Mouse (Mus musculus) limb, embryonic 15.5 days (tissue): ENCODE results near the gene Marveld3. TPM values are rescaled to one million over a fixed set of nuclear protein-coding genes. Genes with fewer than 3 reads are reported as not detected.
A peak's percentile ranks its signal among the peaks of the same experiment; 100 is the strongest.

ENCODE experiments used
- ATAC-seq: fragments of 200-750 bp; cut with Nextera tagmentation; 2 replicates; pipeline ENCODE4 v1.8.0; 2017; ENCODE audit warnings: low read depth, moderate TSS enrichment; ENCODE audit not compliant: insufficient number of reproducible peaks, low FRiP score, low TSS enrichment
- H3K27ac ChIP-seq: fragments of 300-500 bp; sonication (generic); 2 replicates; pipeline ENCODE4 v1.5.1; 2015; ENCODE audit warnings: moderate library complexity, mild to moderate bottlenecking, inconsistent platforms
- H3K27me3 ChIP-seq: fragments of 300-500 bp; sonication (generic); 2 replicates; pipeline ENCODE4 v1.6.1; 2015; ENCODE audit warnings: inconsistent platforms
- H3K36me3 ChIP-seq: fragments of 300-500 bp; sonication (generic); 2 replicates; pipeline ENCODE4 v1.6.1; 2015; ENCODE audit warnings: inconsistent platforms
- H3K4me1 ChIP-seq: fragments of 300-500 bp; sonication (generic); 2 replicates; pipeline ENCODE4 v1.6.1; 2015; ENCODE audit warnings: inconsistent platforms
- H3K4me2 ChIP-seq: fragments of 300-500 bp; sonication (generic); 2 replicates; pipeline ENCODE4 v1.6.1; 2015; ENCODE audit warnings: mild to moderate bottlenecking, inconsistent platforms
- H3K4me3 ChIP-seq: fragments of 300-500 bp; sonication (generic); 2 replicates; pipeline ENCODE4 v1.5.1; 2015; ENCODE audit warnings: mild to moderate bottlenecking, inconsistent platforms
- H3K9ac ChIP-seq: fragments of 300-500 bp; sonication (generic); 2 replicates; pipeline ENCODE4 v1.6.1; 2015; ENCODE audit warnings: inconsistent platforms
- H3K9me3 ChIP-seq: fragments of 300-500 bp; sonication (generic); 2 replicates; pipeline ENCODE4 v1.6.1; 2016; ENCODE audit warnings: inconsistent platforms
- WGBS: fragments of 180-500 bp; shearing (Covaris S2); methylation state at CpG from one replicate; pipeline ENCODE4 v1.1.7; 2015; 5-methylcytosine and 5-hydroxymethylcytosine counted together
- polyA plus RNA-seq: library from polyadenylated mRNA; unstranded; fragments of >200 nt; fragmentation: Nextera tagmentation; extraction: Ambion mirVana; gene quantifications from 2 replicates; pipeline ENCODE4 v1.2.1, GENCODE M21; 2015

Gene Marveld3
- 4.0 and 5.8 TPM in 2 replicates for polyA plus RNA-seq

DNA sequence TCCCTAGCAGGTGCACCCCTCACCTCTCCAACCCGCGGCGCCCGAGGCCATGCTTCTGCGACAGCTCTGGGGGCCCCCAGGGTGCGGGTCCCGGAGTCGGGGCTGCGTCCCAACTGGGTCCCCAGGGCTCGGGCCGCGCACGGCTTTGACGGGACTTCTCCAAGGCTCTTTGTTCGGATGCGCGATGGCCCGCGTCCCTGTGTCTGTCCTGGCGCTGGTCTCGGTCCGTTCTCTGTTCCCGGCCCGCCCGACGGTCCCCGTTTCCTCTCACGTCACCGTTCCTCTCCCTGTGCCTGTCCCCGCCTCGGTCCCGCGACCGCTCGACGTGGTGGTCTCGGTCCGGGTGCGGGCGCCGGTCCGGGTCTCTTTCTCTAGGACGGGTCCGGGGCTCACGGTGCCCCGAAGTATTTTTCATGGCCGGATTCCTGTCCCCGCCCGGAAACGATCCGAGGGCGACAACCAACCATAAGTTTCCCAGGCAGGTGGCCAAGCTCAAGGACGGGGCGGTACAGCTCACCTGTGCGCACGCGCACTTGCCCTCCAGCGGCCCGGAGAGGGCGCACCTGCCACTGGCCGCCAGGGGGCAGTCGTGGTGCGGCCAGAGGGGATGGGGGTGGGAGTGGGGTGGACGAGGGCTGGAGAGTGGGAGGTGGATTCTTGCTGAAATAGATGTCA is at the start of gene Marveld3:
TSS of gene Marveld3 (minus strand) at position 511 of the 675 bp plus-strand sequence.
- Histone ChIP-seq H3K4me2 (peak within 1 kb of the TSS; percentile 77), H3K4me1 (peaks cover 32% of the 10 kb centered on the region), H3K9me3 (no peaks in the 10 kb centered on the region), H3K27me3 (peaks cover 41% of the 10 kb centered on the region), H3K4me3 (peak within 1 kb of the TSS; percentile 45), H3K27ac (no peak within 1 kb of the TSS), H3K9ac (no peak within 1 kb of the TSS), H3K36me3 (no peaks in the 10 kb centered on the region)
- ATAC-seq, result no peak
- WGBS, result 3% methylated on average over 64 of the region's 64 CpGs

GRCm38 (mm10) chr8:110010868-110011267 is 48.9 kb upstream of the Marveld3 start:
- H3K9ac ChIP-seq, result no peak overlapping the region
- WGBS, result 33% methylated on average over 5 of the region's 5 CpGs

DNA sequence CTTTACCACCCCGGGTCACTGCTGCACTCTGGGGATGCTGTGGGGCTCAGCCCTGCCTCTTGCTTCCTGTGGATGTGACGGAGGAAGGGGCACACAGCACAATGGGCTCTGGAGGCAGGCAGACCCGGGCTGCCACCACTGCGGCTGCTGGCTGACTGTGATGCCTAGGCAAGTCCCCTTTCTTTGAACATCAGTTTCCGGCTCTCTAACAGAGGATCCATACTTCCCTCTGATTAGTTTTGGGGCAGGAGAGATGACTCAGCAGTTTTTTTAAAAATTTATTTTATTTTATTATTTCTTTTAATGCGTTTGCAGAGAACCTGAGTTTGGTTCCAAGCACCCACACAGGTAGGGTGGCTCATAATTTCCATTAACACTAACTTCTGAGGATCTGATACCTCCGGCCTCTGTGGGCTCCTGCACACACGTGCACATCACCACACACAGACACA is 47.0 kb upstream of the Marveld3 start:
- no peak overlapping the region for H3K4me3 ChIP-seq
- no peak overlapping the region for H3K9ac ChIP-seq
- 76% methylated on average over 8 of the region's 8 CpGs for WGBS

More at GRCm38 (mm10) chr8:110010868-110011267, 48.9 kb upstream of the Marveld3 start:
- Histone ChIP-seq H3K4me1 (no peaks in the 10 kb centered on the region), H3K36me3 (no peaks in the 10 kb centered on the region), H3K27ac (no peak overlapping the region), H3K4me3 (no peak overlapping the region), H3K4me2 (no peak overlapping the region), H3K9me3 (no peaks in the 10 kb centered on the region), H3K27me3 (no peaks in the 10 kb centered on the region)
- no peak for ATAC-seq

GRCm38 (mm10) chr8:110008228-110008994 is 46.4 kb upstream of the Marveld3 start:
- H3K9me3 ChIP-seq, result no peaks in the 10 kb centered on the region
- no peak overlapping the region for H3K4me3 ChIP-seq
- 87% methylated on average over 26 of the region's 26 CpGs for WGBS
- H3K4me1 ChIP-seq, result no peaks in the 10 kb centered on the region
- ATAC-seq, result no peak
- H3K36me3 ChIP-seq, result no peaks in the 10 kb centered on the region
- no peak overlapping the region for H3K9ac ChIP-seq
- no peaks in the 10 kb centered on the region for H3K27me3 ChIP-seq
- H3K4me2 ChIP-seq, result no peak overlapping the region
- H3K27ac ChIP-seq, result no peak overlapping the region

More for the DNA sequence above, 47.0 kb upstream of the Marveld3 start:
- H3K36me3 ChIP-seq, result no peaks in the 10 kb centered on the region
- no peak for ATAC-seq
- H3K27me3 ChIP-seq, result no peaks in the 10 kb centered on the region
- H3K4me2 ChIP-seq, result no peak overlapping the region
- no peak overlapping the region for H3K27ac ChIP-seq
- H3K9me3 ChIP-seq, result no peaks in the 10 kb centered on the region
- no peaks in the 10 kb centered on the region for H3K4me1 ChIP-seq

DNA sequence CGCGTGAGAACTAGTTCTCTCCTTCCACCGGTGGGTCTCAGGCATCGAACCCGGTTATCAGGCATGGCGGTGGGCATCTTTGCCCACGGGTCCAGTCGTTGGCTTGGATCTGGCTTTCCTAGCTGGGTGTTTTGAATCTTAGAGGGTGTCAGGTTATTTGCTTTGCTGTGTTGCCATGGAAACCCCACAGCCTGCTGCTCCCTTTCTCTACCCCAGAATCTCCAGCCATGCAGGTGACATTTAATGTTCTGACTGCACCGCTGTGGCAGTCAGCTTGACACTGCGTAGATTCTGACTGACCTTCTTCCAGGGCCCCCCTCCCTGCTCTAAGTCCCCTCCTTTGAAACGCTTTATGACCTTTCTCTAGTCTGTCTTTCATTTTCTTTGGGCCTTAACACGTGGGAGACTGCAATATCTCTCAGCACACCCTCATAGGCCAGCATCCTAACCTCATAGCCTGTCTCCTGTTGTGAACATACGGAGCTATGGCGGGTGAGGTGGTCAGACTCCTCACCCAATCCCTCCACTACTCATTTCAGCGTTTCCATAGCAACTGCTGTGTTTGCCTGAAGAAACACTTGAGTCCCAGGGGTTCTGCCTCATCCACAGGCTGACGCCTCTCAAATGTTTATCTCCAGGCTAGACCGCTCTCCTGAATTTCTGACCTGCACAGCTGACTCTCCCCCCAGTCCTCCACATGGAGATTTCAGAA is 44.5 kb upstream of the Marveld3 start:
- H3K9me3 ChIP-seq, result no peaks in the 10 kb centered on the region
- ATAC-seq, result no peak
- 0 out of 2 replicates have a peak, but pooled peaks cover 3% of the 10 kb centered on the region for H3K4me1 ChIP-seq
- no peak overlapping the region for H3K27ac ChIP-seq
- H3K4me3 ChIP-seq, result no peak overlapping the region
- no peaks in the 10 kb centered on the region for H3K36me3 ChIP-seq
- WGBS, result 57% methylated on average over 17 of the region's 17 CpGs
- no peak overlapping the region for H3K9ac ChIP-seq
- H3K27me3 ChIP-seq, result no peaks in the 10 kb centered on the region
- H3K4me2 ChIP-seq, result no peak overlapping the region

DNA sequence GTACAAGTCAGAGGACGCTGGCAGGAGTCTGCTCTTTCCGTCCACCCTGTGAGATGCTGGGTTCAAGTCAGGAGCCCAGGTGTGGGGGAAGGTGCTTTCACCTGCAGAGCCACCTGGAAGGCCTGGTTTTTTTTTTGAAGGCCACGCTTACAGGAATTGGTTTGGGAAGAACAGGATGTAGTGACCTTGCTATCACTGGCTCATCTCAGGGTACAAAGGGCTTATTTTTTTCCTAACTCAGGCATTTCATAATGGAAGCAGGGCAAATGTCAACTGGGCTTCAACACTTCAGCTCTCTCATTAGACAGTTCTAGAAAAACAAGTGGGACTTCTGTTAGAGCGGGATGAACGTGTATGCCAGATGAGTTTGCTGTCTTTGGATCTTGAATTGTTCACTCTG is 42.3 kb upstream of the Marveld3 start:
- WGBS, result 79% methylated on average over 5 of the region's 5 CpGs
- H3K4me1 ChIP-seq, result 0 out of 2 replicates have a peak, but pooled peaks cover 3% of the 10 kb centered on the region
- no peak overlapping the region for H3K9ac ChIP-seq
- H3K9me3 ChIP-seq, result no peaks in the 10 kb centered on the region
- H3K27ac ChIP-seq, result no peak overlapping the region
- no peak overlapping the region for H3K4me2 ChIP-seq
- H3K4me3 ChIP-seq, result no peak overlapping the region
- H3K36me3 ChIP-seq, result no peaks in the 10 kb centered on the region
- no peaks in the 10 kb centered on the region for H3K27me3 ChIP-seq
- ATAC-seq, result no peak

GRCm38 (mm10) chr8:110002953-110003352 is 41.0 kb upstream of the Marveld3 start:
- ATAC-seq, result no peak

GRCm38 (mm10) chr8:109999974-110000373 is 38.0 kb upstream of the Marveld3 start:
- H3K4me2 ChIP-seq, result no peak overlapping the region
- no peaks in the 10 kb centered on the region for H3K27me3 ChIP-seq
- H3K36me3 ChIP-seq, result no peaks in the 10 kb centered on the region
- WGBS, result 83% methylated on average over 10 of the region's 10 CpGs
- ATAC-seq, result no peak
- no peak overlapping the region for H3K27ac ChIP-seq
- no peak overlapping the region for H3K9ac ChIP-seq
- no peak overlapping the region for H3K4me3 ChIP-seq
- no peaks in the 10 kb centered on the region for H3K9me3 ChIP-seq
- 0 out of 2 replicates have a peak, but pooled peaks cover 3% of the 10 kb centered on the region for H3K4me1 ChIP-seq

More at GRCm38 (mm10) chr8:110002953-110003352, 41.0 kb upstream of the Marveld3 start:
- H3K4me2 ChIP-seq, result no peak overlapping the region
- H3K9me3 ChIP-seq, result no peaks in the 10 kb centered on the region
- no peak overlapping the region for H3K27ac ChIP-seq
- H3K4me3 ChIP-seq, result no peak overlapping the region
- H3K9ac ChIP-seq, result no peak overlapping the region
- H3K36me3 ChIP-seq, result no peaks in the 10 kb centered on the region
- H3K4me1 ChIP-seq, result 0 out of 2 replicates have a peak, but pooled peaks cover 3% of the 10 kb centered on the region
- 39% methylated on average over 9 of the region's 9 CpGs for WGBS
- no peaks in the 10 kb centered on the region for H3K27me3 ChIP-seq

GRCm38 (mm10) chr8:109998066-109998465 is 36.1 kb upstream of the Marveld3 start:
- H3K4me3 ChIP-seq, result no peak overlapping the region
- H3K9ac ChIP-seq, result no peak overlapping the region
- no peak overlapping the region for H3K4me2 ChIP-seq
- H3K27me3 ChIP-seq, result no peaks in the 10 kb centered on the region
- 59% methylated on average over 7 of the region's 7 CpGs for WGBS
- no peak overlapping the region for H3K27ac ChIP-seq
- no peak for ATAC-seq
- H3K4me1 ChIP-seq, result 0 out of 2 replicates have a peak, but pooled peaks cover 3% of the 10 kb centered on the region
- no peaks in the 10 kb centered on the region for H3K36me3 ChIP-seq
- no peaks in the 10 kb centered on the region for H3K9me3 ChIP-seq

DNA sequence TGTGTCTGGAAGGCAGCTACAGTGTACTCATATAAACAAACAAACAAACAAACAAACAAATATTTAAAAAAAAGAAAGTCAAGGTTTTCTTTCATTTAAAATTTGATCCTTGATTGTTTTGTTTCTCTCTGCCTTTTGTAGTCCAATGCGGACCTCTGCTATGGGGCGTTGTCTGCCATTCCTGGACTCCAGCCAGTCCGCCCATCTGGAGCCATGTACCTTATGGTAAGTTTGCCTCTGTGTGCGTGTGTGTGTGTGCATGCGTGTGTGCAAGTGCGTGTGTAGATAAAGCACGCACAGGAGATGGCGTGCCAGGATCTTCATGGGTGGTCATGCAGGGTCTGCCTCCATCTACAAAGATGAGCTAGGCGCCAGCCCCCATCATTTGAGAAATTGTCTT is 35.4 kb upstream of the Marveld3 start:
- Histone ChIP-seq H3K9me3 (no peaks in the 10 kb centered on the region), H3K36me3 (no peaks in the 10 kb centered on the region), H3K4me3 (no peak overlapping the region), H3K4me1 (0 out of 2 replicates have a peak, but pooled peaks cover 3% of the 10 kb centered on the region), H3K9ac (no peak overlapping the region), H3K27ac (no peak overlapping the region), H3K27me3 (no peaks in the 10 kb centered on the region), H3K4me2 (no peak overlapping the region)
- no peak for ATAC-seq
- WGBS, result 83% methylated on average over 9 of the region's 9 CpGs

DNA sequence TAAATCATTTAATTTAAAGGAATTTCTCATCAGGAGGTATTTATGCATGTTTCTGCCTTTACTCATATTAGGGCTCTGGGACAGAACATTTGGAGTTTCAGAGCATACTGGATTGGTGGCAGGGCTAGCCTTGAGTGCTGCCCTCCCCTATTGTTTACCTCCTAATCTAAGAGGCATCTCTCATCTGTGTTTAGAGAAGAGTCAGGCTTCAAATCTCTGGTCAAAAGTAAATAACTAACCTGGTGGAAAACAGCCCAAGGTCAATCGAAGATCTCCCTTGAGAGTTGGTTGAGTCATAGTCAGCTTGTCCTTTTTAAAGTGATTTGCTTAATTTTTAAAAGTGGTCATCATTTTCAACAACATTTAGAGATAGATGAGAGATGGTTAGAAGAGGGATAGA is 30.9 kb upstream of the Marveld3 start:
- H3K4me3 ChIP-seq, result no peak overlapping the region
- H3K36me3 ChIP-seq, result no peaks in the 10 kb centered on the region
- no peak overlapping the region for H3K9ac ChIP-seq
- H3K27ac ChIP-seq, result no peak overlapping the region
- no peaks in the 10 kb centered on the region for H3K4me1 ChIP-seq
- ATAC-seq, result no peak
- no peak overlapping the region for H3K4me2 ChIP-seq
- H3K9me3 ChIP-seq, result no peaks in the 10 kb centered on the region
- H3K27me3 ChIP-seq, result no peaks in the 10 kb centered on the region
- 76% methylated on average over 1 of the region's 1 CpGs for WGBS
